Mouse (Mus musculus) midbrain, embryonic 10.5 days (tissue): Measurements from ENCODE around the gene 1700003F12Rik. TPM values are rescaled to one million over a fixed set of nuclear protein-coding genes. Genes with fewer than 3 reads are reported as not detected.

Experiments
- DNase-seq: peaks from one replicate; pipeline ENCODE4 v3.0.0-alpha.2; 2017; ENCODE audit warnings: low spot score
- H3K27ac ChIP-seq: fragments of 300-500 bp; sonication (generic); replicated peaks from 2 replicates; pipeline ENCODE4 v1.5.1; 2016; ENCODE audit warnings: mild to moderate bottlenecking
- H3K27me3 ChIP-seq: fragments of 300-500 bp; sonication (generic); 2 replicates; pipeline ENCODE4 v1.6.1; 2016; ENCODE audit warnings: low read depth, mild to moderate bottlenecking; ENCODE audit not compliant: poor library complexity, severe bottlenecking
- H3K36me3 ChIP-seq: fragments of 300-500 bp; sonication (generic); 2 replicates; pipeline ENCODE4 v1.6.1; 2016; ENCODE audit warnings: mild to moderate bottlenecking, moderate library complexity
- H3K4me1 ChIP-seq: fragments of 300-500 bp; sonication (generic); 2 replicates; pipeline ENCODE4 v1.6.1; 2016
- H3K4me3 ChIP-seq: fragments of 300-500 bp; sonication (generic); 2 replicates; pipeline ENCODE4 v1.5.1; 2016; ENCODE audit warnings: mild to moderate bottlenecking, moderate library complexity
- H3K9me3 ChIP-seq: fragments of 300-500 bp; sonication (generic); replicated peaks from 2 replicates; pipeline ENCODE4 v1.6.1; 2016; ENCODE audit warnings: mild to moderate bottlenecking
- WGBS: fragments of 180-500 bp; shearing (Covaris S2); methylation state at CpG from one replicate; pipeline ENCODE4 v1.1.7; 2016; 5-methylcytosine and 5-hydroxymethylcytosine counted together
- polyA plus RNA-seq: library from polyadenylated mRNA; unstranded; fragments of >200 nt; fragmentation: Nextera tagmentation; extraction: Ambion mirVana; gene quantifications from 2 replicates; pipeline ENCODE4 v1.2.1, GENCODE M21; 2016

Gene 1700003F12Rik
- polyA plus RNA-seq, 1 experiment from 2014 or later = 5.1 TPM

- WGBS = under 1% methylated on average over 70 of the region's 70 CpGs
These were observed 22.3 kb downstream of the 1700003F12Rik start for GRCm38 (mm10) chr2:154569071-154569748.

GRCm38 (mm10) chr2:154569836-154570286, 23.0 kb downstream of the 1700003F12Rik start, which contains the start of gene E2f1:
Gene E2f1, minus strand, starts transcription at chr2:154569892.
- H3K4me3 ChIP-seq = peak within 1 kb of the TSS; percentile 87
- DNase-seq = peak; percentile 99
- H3K4me1 ChIP-seq = peaks cover 64% of the 10 kb centered on the region
- H3K27ac ChIP-seq = peak within 1 kb of the TSS; percentile 98
- H3K9me3 ChIP-seq = no peaks in the 10 kb centered on the region
- 0 out of 2 replicates have a peak, but pooled peaks cover 7% of the 10 kb centered on the region for H3K27me3 ChIP-seq
- H3K36me3 ChIP-seq = peaks cover 22% of the 10 kb centered on the region
- under 1% methylated on average over 44 of the region's 44 CpGs for WGBS

More at GRCm38 (mm10) chr2:154569071-154569748, 22.3 kb downstream of the 1700003F12Rik start:
- peaks cover 64% of the 10 kb centered on the region for H3K4me1 ChIP-seq
- no peaks in the 10 kb centered on the region for H3K9me3 ChIP-seq
- DNase-seq = peak; percentile 75
- H3K36me3 ChIP-seq = peaks cover 29% of the 10 kb centered on the region
- peak overlapping the region; percentile 87 for H3K4me3 ChIP-seq
- H3K27ac ChIP-seq = peak overlapping the region; percentile 98
- 0 out of 2 replicates have a peak, but pooled peaks cover 7% of the 10 kb centered on the region for H3K27me3 ChIP-seq

GRCm38 (mm10) chr2:154570666-154571065, 23.8 kb downstream of the 1700003F12Rik start:
- Histone ChIP-seq H3K4me1 (peaks cover 56% of the 10 kb centered on the region), H3K9me3 (no peaks in the 10 kb centered on the region), H3K27ac (peak overlapping the region; percentile 98), H3K4me3 (peak overlapping the region; percentile 87; the same call in 1 of the 2 replicates), H3K36me3 (peaks cover 14% of the 10 kb centered on the region; the same call in 1 of the 2 replicates), H3K27me3 (0 out of 2 replicates have a peak, but pooled peaks cover 7% of the 10 kb centered on the region)
- WGBS = 91% methylated on average over 4 of the region's 4 CpGs
- DNase-seq = no peak

GRCm38 (mm10) chr2:154571266-154571665, 24.4 kb downstream of the 1700003F12Rik start:
- no peak for DNase-seq
- H3K36me3 ChIP-seq = peaks cover 12% of the 10 kb centered on the region; the same call in 1 of the 2 replicates
- no peaks in the 10 kb centered on the region for H3K9me3 ChIP-seq
- peak overlapping the region; percentile 98; the same call in 1 of the 2 replicates for H3K27ac ChIP-seq
- H3K4me1 ChIP-seq = peaks cover 53% of the 10 kb centered on the region
- 0 out of 2 replicates have a peak overlapping the region, but pooled peaks have one; percentile 1 for H3K4me3 ChIP-seq
- 82% methylated on average over 4 of the region's 4 CpGs for whole genome bisulfite sequencing
- H3K27me3 ChIP-seq = 0 out of 2 replicates have a peak, but pooled peaks cover 7% of the 10 kb centered on the region

GRCm38 (mm10) chr2:154571976-154572375, 25.1 kb downstream of the 1700003F12Rik start:
- H3K4me1 ChIP-seq = peaks cover 53% of the 10 kb centered on the region
- H3K27ac ChIP-seq = no peak overlapping the region
- 89% methylated on average over 8 of the region's 8 CpGs for WGBS

GRCm38 (mm10) chr2:154572996-154573395, 26.1 kb downstream of the 1700003F12Rik start:
- 85% methylated on average over 3 of the region's 3 CpGs for WGBS
- no peaks in the 10 kb centered on the region for H3K9me3 ChIP-seq

More at GRCm38 (mm10) chr2:154571976-154572375, 25.1 kb downstream of the 1700003F12Rik start:
- Histone ChIP-seq H3K9me3 (no peaks in the 10 kb centered on the region), H3K36me3 (peaks cover 10% of the 10 kb centered on the region; the same call in 1 of the 2 replicates), H3K27me3 (0 out of 2 replicates have a peak, but pooled peaks cover 7% of the 10 kb centered on the region), H3K4me3 (no peak overlapping the region)
- no peak for DNase-seq

DNA sequence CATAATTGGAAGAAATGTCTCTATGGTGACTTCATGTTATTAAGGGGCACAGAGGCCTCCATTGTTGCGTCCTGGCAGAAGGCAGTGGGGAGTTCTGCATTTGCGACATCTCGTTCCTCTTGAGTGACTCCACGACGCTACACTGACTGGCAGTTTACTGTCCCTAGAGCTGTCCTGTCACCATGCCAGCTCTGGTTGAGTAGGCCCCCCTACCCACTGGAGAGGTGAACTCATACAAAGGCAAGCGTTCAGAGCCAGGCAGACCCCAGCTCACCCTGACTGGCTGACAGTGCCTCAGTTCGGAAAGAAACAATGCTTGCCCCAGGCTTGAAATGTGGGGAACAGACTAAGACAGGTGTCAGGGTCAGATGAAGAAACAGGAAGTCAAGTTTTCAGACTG, 27.4 kb downstream of the 1700003F12Rik start:
- no peaks in the 10 kb centered on the region for H3K9me3 ChIP-seq
- no peak overlapping the region; the same call in 1 of the 2 replicates for H3K27ac ChIP-seq
- H3K36me3 ChIP-seq = no peaks in the 10 kb centered on the region
- H3K4me3 ChIP-seq = no peak overlapping the region
- H3K4me1 ChIP-seq = peaks cover 44% of the 10 kb centered on the region
- 0 out of 2 replicates have a peak, but pooled peaks cover 7% of the 10 kb centered on the region for H3K27me3 ChIP-seq
- 72% methylated on average over 7 of the region's 7 CpGs for WGBS
- no peak for DNase-seq

More at GRCm38 (mm10) chr2:154572996-154573395, 26.1 kb downstream of the 1700003F12Rik start:
- DNase-seq = no peak
- peaks cover 1% of the 10 kb centered on the region; the same call in 1 of the 2 replicates for H3K36me3 ChIP-seq
- no peak overlapping the region for H3K27ac ChIP-seq
- H3K4me3 ChIP-seq = no peak overlapping the region
- H3K27me3 ChIP-seq = 0 out of 2 replicates have a peak, but pooled peaks cover 7% of the 10 kb centered on the region
- peaks cover 53% of the 10 kb centered on the region for H3K4me1 ChIP-seq

GRCm38 (mm10) chr2:154576876-154577743, 30.2 kb downstream of the 1700003F12Rik start:
- DNase-seq = peak; percentile 77
- Histone ChIP-seq H3K27ac (peak overlapping the region; percentile 85), H3K27me3 (0 out of 2 replicates have a peak, but pooled peaks cover 5% of the 10 kb centered on the region), H3K9me3 (no peaks in the 10 kb centered on the region), H3K36me3 (no peaks in the 10 kb centered on the region), H3K4me1 (peaks cover 31% of the 10 kb centered on the region), H3K4me3 (peak overlapping the region; percentile 25; the same call in 1 of the 2 replicates)
- 32% methylated on average over 12 of the region's 12 CpGs for WGBS

- H3K36me3 ChIP-seq = no peaks in the 10 kb centered on the region
- DNase-seq = no peak
- no peaks in the 10 kb centered on the region for H3K27me3 ChIP-seq
- WGBS = 62% methylated on average over 6 of the region's 6 CpGs
- H3K27ac ChIP-seq = peak overlapping the region; percentile 85
- peaks cover 31% of the 10 kb centered on the region for H3K4me1 ChIP-seq
- H3K9me3 ChIP-seq = no peaks in the 10 kb centered on the region
- H3K4me3 ChIP-seq = peak overlapping the region; percentile 25; the same call in 1 of the 2 replicates
These were observed 30.8 kb downstream of the 1700003F12Rik start for GRCm38 (mm10) chr2:154577744-154578067.

- Histone ChIP-seq H3K36me3 (no peaks in the 10 kb centered on the region), H3K27me3 (no peaks in the 10 kb centered on the region), H3K4me1 (peaks cover 38% of the 10 kb centered on the region), H3K27ac (peak overlapping the region; percentile 57), H3K9me3 (no peaks in the 10 kb centered on the region), H3K4me3 (no peak overlapping the region)
- 88% methylated on average over 8 of the region's 8 CpGs for WGBS
- DNase-seq = no peak
These were observed 33.7 kb downstream of the 1700003F12Rik start for GRCm38 (mm10) chr2:154580586-154580985.

DNA sequence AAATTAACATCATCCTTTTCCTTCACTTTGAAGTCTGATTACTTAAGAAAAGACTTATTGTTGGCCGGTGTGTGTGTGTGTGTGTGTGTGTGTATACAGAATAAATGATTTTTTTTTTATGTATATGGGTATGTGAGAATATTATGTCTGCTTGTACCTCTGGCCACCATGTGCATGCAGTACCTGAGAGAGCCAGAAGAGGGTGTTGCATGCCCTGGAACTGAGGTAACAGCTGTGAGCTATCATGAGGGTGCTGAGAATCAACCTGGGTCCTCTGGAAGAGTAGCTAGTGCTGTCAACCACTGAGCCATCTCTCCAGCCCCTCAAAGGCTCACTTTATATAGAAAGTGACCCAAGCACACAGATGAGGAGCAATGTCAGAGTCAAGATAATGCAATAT, 34.5 kb downstream of the 1700003F12Rik start:
- H3K27ac ChIP-seq = no peak overlapping the region
- no peaks in the 10 kb centered on the region; the same call in 1 of the 2 replicates for H3K9me3 ChIP-seq
- H3K4me1 ChIP-seq = peaks cover 33% of the 10 kb centered on the region
- no peak for DNase-seq
- H3K27me3 ChIP-seq = no peaks in the 10 kb centered on the region
- WGBS = 90% methylated on average over 1 of the region's 1 CpGs
- peaks cover under 1% of the 10 kb centered on the region; the same call in 1 of the 2 replicates for H3K36me3 ChIP-seq
- H3K4me3 ChIP-seq = no peak overlapping the region
